Comparison of ENCODE assay signal across 23 mouse cellular contexts in genomic region chr2:14218126-14218525, GRCm38 (mm10). TPM values are rescaled to one million over a fixed set of nuclear protein-coding genes. Genes with fewer than 3 reads are reported as not detected.
A peak's percentile ranks its signal among the peaks of the same experiment; 100 is the strongest.
DNase-seq lines count a peak whose midpoint lies in the region; ATAC-seq and TF ChIP-seq lines count a peak whose summit lies in the region.
"Had no signal": no experiment of that assay in that cellular context is flagged by ENCODE, and none has a peak within 500 bp of the region (broad histone marks: within the 10 kb centered on the region; RNA-seq: fewer than 3 reads in every experiment).

No protein-coding gene starts in this region.

- dilution Hi-C loops in CH12.LX (cut with MboI; ENCODE audit: extremely low pct_ligation_motif_present, extremely low pct_unique_long_range_greater_than_20kb, low sequenced_read_pairs): no loop called here

- no peak for DNase-seq in liver, postnatal 0 days
- DNase-seq in liver (no peak), CH12.LX (ENCODE audit: extremely low read depth) (no peak), MEL (ENCODE audit: low read depth, low spot score) (no peak)
- DNase-seq in hindbrain, postnatal 0 days (ENCODE audit: low spot score): no peak
- no peak for DNase-seq in limb, embryonic 10.5 days (ENCODE audit: low spot score)
- DNase-seq: adrenal gland, postnatal 10 days; cerebellum, adult 18-20 months; cerebellum, postnatal 36 days; heart, adult 18-20 months; kidney, adult 9 months; kidney, postnatal 4 days had no signal

- TF ChIP-seq POLR2A in CH12.LX (IDR thresholded peaks at IDR 0.05; ENCODE audit: low read depth, low read length) (no peak), MEL (IDR thresholded peaks at IDR 0.05; ENCODE audit: control insufficient read depth in 1 of 2, insufficient read depth in 1 of 2, low read depth in 1 of 2, low read length in 2 of 2, poor library complexity in 1 of 2) (no peak)

- H3K36me3 ChIP-seq in liver, postnatal 0 days (replicated peaks; ENCODE audit: insufficient read depth, low read length): no peaks in the 10 kb centered on the region
- H3K36me3 ChIP-seq in CH12.LX (replicated peaks in 1 of 2; ENCODE audit: control insufficient read depth in 1 of 2, insufficient read depth in 1 of 2, low read length in 1 of 2) (no peaks in the 10 kb centered on the region), MEL (ENCODE audit: control insufficient read depth in 1 of 2, insufficient read depth in 2 of 2, low read length in 2 of 2) (no peaks in the 10 kb centered on the region)
- no peaks in the 10 kb centered on the region for H3K36me3 ChIP-seq in hindbrain, postnatal 0 days (ENCODE audit: insufficient read depth, low read length)
- H3K36me3 ChIP-seq in limb, embryonic 10.5 days: no peaks in the 10 kb centered on the region
- H3K36me3 ChIP-seq: limb, embryonic 15.5 days; neural tube, embryonic 12.5 days had no signal

- no peak overlapping the region for H3K27ac ChIP-seq in liver, postnatal 0 days (ENCODE audit: low read depth)
- H3K27ac ChIP-seq in CH12.LX (ENCODE audit: insufficient read depth, low read depth) (no peak overlapping the region), MEL (ENCODE audit: control insufficient read depth, low read depth, low read length) (no peak overlapping the region)
- H3K27ac ChIP-seq in hindbrain, postnatal 0 days: no peak overlapping the region
- no peak overlapping the region for H3K27ac ChIP-seq in limb, embryonic 10.5 days
- H3K27ac ChIP-seq: limb, embryonic 15.5 days; neural tube, embryonic 12.5 days had no signal

- peak; percentile 31 for TF ChIP-seq CTCF in liver, postnatal 0 days (IDR thresholded peaks at IDR 0.05; ENCODE audit: low read depth)
- TF ChIP-seq CTCF in CH12.LX (conservative IDR thresholded peaks at IDR 0.05 in 1 of 2, IDR thresholded peaks at IDR 0.05 in 1 of 2; ENCODE audit: low read depth in 2 of 2, low read length in 2 of 2): peak; percentile 22 to 62; a peak in 2 of 4 replicates
- TF ChIP-seq CTCF in MEL (IDR thresholded peaks at IDR 0.05 in 2 of 3, conservative IDR thresholded peaks at IDR 0.05 in 1 of 3; ENCODE audit: control insufficient read depth in 1 of 3, insufficient read depth in 1 of 3, low read depth in 2 of 3, low read length in 3 of 3, poor library complexity in 1 of 3, severe bottlenecking in 1 of 3): peak; percentile 47 to 56 (median 54)
- TF ChIP-seq CTCF in hindbrain, postnatal 0 days (IDR thresholded peaks at IDR 0.05; ENCODE audit: low read depth): no peak

- no peak for ATAC-seq in liver, postnatal 0 days
- ATAC-seq in megakaryocyte progenitor cell, adult 5-6 weeks (replicated peaks; ENCODE audit: poor library complexity): peak; percentile 75
- no peak for ATAC-seq in hindbrain, postnatal 0 days
- ATAC-seq: CD4-positive, CD25-positive, alpha-beta regulatory T cell, adult 4 months; forebrain, embryonic 14.5 days had no signal

- TF ChIP-seq RAD21 in CH12.LX (IDR thresholded peaks at IDR 0.05; ENCODE audit: low read depth, low read length): peak; percentile 33
- TF ChIP-seq RAD21 in MEL (IDR thresholded peaks at IDR 0.05; ENCODE audit: low read depth, low read length): peak; percentile 33

- H3K79me2 ChIP-seq in CH12.LX (replicated peaks; ENCODE audit: control insufficient read depth, extremely low read depth, insufficient read depth, poor library complexity, severe bottlenecking): no peaks in the 10 kb centered on the region
- H3K79me2 ChIP-seq in MEL (ENCODE audit: control insufficient read depth, insufficient read depth, low read length, poor library complexity): no peaks in the 10 kb centered on the region

- 77% methylated on average over 6 of the region's 6 CpGs for WGBS in liver, postnatal 0 days (ENCODE audit: insufficient replicate concordance)
- 85% methylated on average over 6 of the region's 6 CpGs for WGBS in hindbrain, postnatal 0 days
- WGBS in limb, embryonic 10.5 days: 72% methylated on average over 6 of the region's 6 CpGs

- 0 out of 2 replicates have a peak, but pooled peaks cover 2% of the 10 kb centered on the region for H3K4me1 ChIP-seq in liver, postnatal 0 days (ENCODE audit: insufficient read depth)
- H3K4me1 ChIP-seq in CH12.LX (ENCODE audit: control insufficient read depth in 1 of 2, insufficient read depth in 2 of 2) (no peaks in the 10 kb centered on the region), MEL (ENCODE audit: control insufficient read depth in 1 of 2, insufficient read depth in 2 of 2, low read length in 2 of 2) (no peaks in the 10 kb centered on the region)
- no peaks in the 10 kb centered on the region for H3K4me1 ChIP-seq in hindbrain, postnatal 0 days (ENCODE audit: insufficient read depth, low read length)
- no peaks in the 10 kb centered on the region for H3K4me1 ChIP-seq in limb, embryonic 10.5 days
- H3K4me1 ChIP-seq: limb, embryonic 15.5 days; neural tube, embryonic 12.5 days had no signal

- no peak overlapping the region for H3K4me3 ChIP-seq in liver, postnatal 0 days (ENCODE audit: low read depth, low read length)
- H3K4me3 ChIP-seq in CH12.LX (replicated peaks in 1 of 3; ENCODE audit: low read depth in 2 of 3, low read length in 2 of 3, poor library complexity in 1 of 3): no peak overlapping the region
- H3K4me3 ChIP-seq in MEL (ENCODE audit: control insufficient read depth in 1 of 2, insufficient read depth in 1 of 2, low read depth in 2 of 2, low read length in 2 of 2): no peak overlapping the region
- no peak overlapping the region for H3K4me3 ChIP-seq in hindbrain, postnatal 0 days (ENCODE audit: low read length)
- H3K4me3 ChIP-seq in limb, embryonic 10.5 days: no peak overlapping the region
- H3K4me3 ChIP-seq: limb, embryonic 15.5 days; megakaryocyte, embryonic 14.5 days; neural tube, embryonic 12.5 days had no signal

- no peaks in the 10 kb centered on the region for H3K27me3 ChIP-seq in liver, postnatal 0 days (ENCODE audit: insufficient read depth, low read length)
- H3K27me3 ChIP-seq in CH12.LX (replicated peaks) (no peaks in the 10 kb centered on the region), MEL (ENCODE audit: control insufficient read depth in 1 of 2, insufficient read depth in 2 of 2, low read length in 2 of 2) (peaks cover 0 to 2% of the 10 kb centered on the region in 2 experiments; a peak in 3 of 4 replicates)
- H3K27me3 ChIP-seq in hindbrain, postnatal 0 days (ENCODE audit: insufficient read depth, low read length): no peaks in the 10 kb centered on the region
- no peaks in the 10 kb centered on the region for H3K27me3 ChIP-seq in limb, embryonic 10.5 days (ENCODE audit: low read depth, poor library complexity, severe bottlenecking)
- H3K27me3 ChIP-seq: limb, embryonic 15.5 days; megakaryocyte, embryonic 14.5 days; neural tube, embryonic 12.5 days had no signal

- in situ Hi-C loops in CH12.LX (cut with MboI; ENCODE audit: low pct_ligation_motif_present, low pct_unique_long_range_greater_than_20kb, low sequenced_read_pairs): no loop called here

- no peak for TF ChIP-seq EP300 in liver, postnatal 0 days (IDR thresholded peaks at IDR 0.05; ENCODE audit: low read depth)
- TF ChIP-seq EP300 in CH12.LX (IDR thresholded peaks at IDR 0.05; ENCODE audit: low read length) (no peak), MEL (IDR thresholded peaks at IDR 0.05; ENCODE audit: low read depth in 1 of 2, low read length in 2 of 2) (no peak)

- H3K9ac ChIP-seq in liver, postnatal 0 days (replicated peaks): no peak overlapping the region
- H3K9ac ChIP-seq in CH12.LX (ENCODE audit: insufficient read depth, low read depth) (no peak overlapping the region), MEL (ENCODE audit: control insufficient read depth, low read depth, low read length, poor library complexity, severe bottlenecking) (no peak overlapping the region)
- no peak overlapping the region for H3K9ac ChIP-seq in hindbrain, postnatal 0 days (replicated peaks; ENCODE audit: low read length)
- H3K9ac ChIP-seq: limb, embryonic 15.5 days; neural tube, embryonic 12.5 days had no signal

- H3K4me2 ChIP-seq in liver, postnatal 0 days (ENCODE audit: low read depth, low read length): no peak overlapping the region
- H3K4me2 ChIP-seq in CH12.LX (ENCODE audit: insufficient read depth, low read depth, poor library complexity, severe bottlenecking): no peak overlapping the region
- H3K4me2 ChIP-seq in hindbrain, postnatal 0 days (ENCODE audit: low read depth, low read length): no peak overlapping the region
- H3K4me2 ChIP-seq: limb, embryonic 15.5 days; neural tube, embryonic 12.5 days had no signal

- no peaks in the 10 kb centered on the region for H3K9me3 ChIP-seq in liver, postnatal 0 days (ENCODE audit: low read length)
- H3K9me3 ChIP-seq in CH12.LX (replicated peaks; ENCODE audit: low read length) (no peaks in the 10 kb centered on the region), MEL (replicated peaks; ENCODE audit: insufficient read depth, low read length) (no peaks in the 10 kb centered on the region)
- no peaks in the 10 kb centered on the region for H3K9me3 ChIP-seq in hindbrain, postnatal 0 days (ENCODE audit: low read length)
- no peaks in the 10 kb centered on the region for H3K9me3 ChIP-seq in limb, embryonic 10.5 days (replicated peaks)
- H3K9me3 ChIP-seq: limb, embryonic 15.5 days; megakaryocyte, embryonic 14.5 days; neural tube, embryonic 12.5 days had no signal

RNA-seq across cellular contexts. Expression of gene Mrc1, which starts 11.1 kb away (rescaled TPM):
- 13.6 and 14.5 TPM in 2 replicates for polyA plus RNA-seq in liver, postnatal 0 days (2015; fragmentation: Nextera tagmentation; extraction: Ambion mirVana)
- total RNA-seq in CH12.LX (2012; rRNA removed): 0.13 and 0.17 TPM in 2 replicates
- total RNA-seq in CH12.LX (2014; rRNA removed): 0.66 and 0.89 TPM in 2 replicates
- 0.73 and 0.89 TPM in 2 replicates for polyA plus RNA-seq in CH12.LX (2012; ENCODE audit: insufficient read length, low read depth)
- total RNA-seq in MEL (2012; rRNA removed): 0.07 and 0.08 TPM in 2 replicates
- not detected for polyA plus RNA-seq in MEL (2012; ENCODE audit: insufficient read depth in 1 of 2, insufficient read length in 2 of 2, low read depth in 1 of 2, low replicate concordance in 2 of 2, missing spikeins in 1 of 2)
- 0.85 and 1.4 TPM in 2 replicates for total RNA-seq in megakaryocyte progenitor cell, adult 5-6 weeks (2015)
- total RNA-seq in megakaryocyte progenitor cell, adult 5-6 weeks (2017): 1.4 and 2.1 TPM in 2 replicates
- total RNA-seq in hindbrain, postnatal 0 days (2014; rRNA removed): 6.0 and 10.3 TPM in 2 replicates
- 3.6 and 4.7 TPM in 2 replicates for polyA plus RNA-seq in hindbrain, postnatal 0 days (2015; fragmentation: Nextera tagmentation; extraction: Ambion mirVana)
- 1.2 and 1.4 TPM in 2 replicates for polyA plus RNA-seq in limb, embryonic 10.5 days (2016; fragmentation: Nextera tagmentation; extraction: Ambion mirVana)

RNA-seq across cellular contexts. Expression of gene Tmem236, which starts 43.8 kb away (rescaled TPM):
- polyA plus RNA-seq in liver, postnatal 0 days (2015; fragmentation: Nextera tagmentation; extraction: Ambion mirVana): 0.02 TPM in 1 of 2 replicates, not detected in the other
- total RNA-seq in CH12.LX (2012; rRNA removed) (not detected in 2 replicates), CH12.LX (2014; rRNA removed) (0.05 TPM in 1 of 2 replicates, not detected in the other), MEL (2012; rRNA removed) (0.04 and 0.07 TPM in 2 replicates)
- polyA plus RNA-seq in CH12.LX (2012; ENCODE audit: insufficient read length, low read depth) (not detected in 2 replicates), MEL (2012; ENCODE audit: insufficient read depth in 1 of 2, insufficient read length in 2 of 2, low read depth in 1 of 2, low replicate concordance in 2 of 2, missing spikeins in 1 of 2) (under 1 TPM in 1 of 2 experiments, not detected in 1; 0.06 TPM)
- total RNA-seq in megakaryocyte progenitor cell, adult 5-6 weeks (2015): not detected in 2 replicates
- total RNA-seq in megakaryocyte progenitor cell, adult 5-6 weeks (2017): 0.10 and 0.12 TPM in 2 replicates
- total RNA-seq in hindbrain, postnatal 0 days (2014; rRNA removed): 0.10 and 0.29 TPM in 2 replicates
- 0.23 and 0.25 TPM in 2 replicates for polyA plus RNA-seq in hindbrain, postnatal 0 days (2015; fragmentation: Nextera tagmentation; extraction: Ambion mirVana)
- not detected in 2 replicates for polyA plus RNA-seq in limb, embryonic 10.5 days (2016; fragmentation: Nextera tagmentation; extraction: Ambion mirVana)
- total RNA-seq: heart, adult 18-20 months; hematopoietic stem cell, adult 5-6 weeks; left cerebral cortex, postnatal 14 days; monocyte, adult 5-6 weeks had no signal
- polyA plus RNA-seq: CD4-positive, CD25-positive, alpha-beta regulatory T cell, adult 4 months; forebrain, embryonic 14.5 days; heart, embryonic 14.5 days; spleen, adult 2 months had no signal
